Mouse (Mus musculus) retina, adult 2 months (tissue): ENCODE results near the gene Ccdc96.

Experiments
- DNase-seq: peaks from one replicate; pipeline ENCODE4 v3.0.0-alpha.2; 2012; ENCODE audit warnings: low read depth, low spot score

Gene Ccdc96

DNA sequence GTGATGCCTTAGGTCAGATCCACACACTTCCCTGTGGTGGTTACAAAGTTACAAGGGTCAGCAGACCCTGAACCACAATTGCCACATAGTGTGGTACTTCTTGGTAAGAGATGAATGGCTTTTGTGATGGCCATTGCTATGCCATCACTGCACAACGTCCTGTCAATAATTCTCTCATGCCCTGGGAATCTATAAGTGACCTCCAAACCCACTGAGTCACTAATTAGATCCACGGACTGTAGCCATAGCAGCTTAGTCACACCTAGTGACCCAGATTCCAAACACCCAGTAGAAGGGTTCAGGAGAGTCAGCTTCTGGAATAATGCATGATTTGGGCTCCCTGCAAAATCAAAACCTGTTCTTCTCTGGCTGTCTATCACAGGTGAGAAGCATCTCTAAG, 40.8 kb downstream of the Ccdc96 start:
- DNase-seq: no peak

- DNase-seq: no peak
Observed at GRCm38 (mm10) chr5:36526274-36526673, 41.9 kb downstream of the Ccdc96 start.

- DNase-seq: no peak
Observed at GRCm38 (mm10) chr5:36526921-36527320, 42.5 kb downstream of the Ccdc96 start.

DNA sequence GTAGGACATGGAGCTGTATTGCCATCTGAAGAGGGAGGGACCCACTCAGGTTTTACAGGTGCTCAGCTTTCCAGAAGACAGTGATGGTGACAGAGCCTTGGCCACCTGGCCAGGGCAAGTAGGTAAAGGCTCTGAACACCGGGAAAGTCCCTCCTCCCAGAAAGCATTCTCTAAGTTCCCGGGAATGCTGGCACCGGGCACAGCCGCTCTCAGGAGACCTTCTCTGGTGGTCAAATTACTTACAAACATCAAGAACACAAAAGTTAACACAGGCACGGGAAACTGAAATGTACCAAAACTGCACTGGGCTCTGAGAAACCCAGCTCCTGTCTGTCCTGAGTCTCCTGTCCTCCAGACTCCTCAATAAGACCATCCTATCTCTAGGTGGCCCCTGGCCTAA, 45.3 kb downstream of the Ccdc96 start:
- DNase-seq: no peak

- peak; percentile 71 for DNase-seq
Observed at GRCm38 (mm10) chr5:36530129-36530751, 45.9 kb downstream of the Ccdc96 start.

GRCm38 (mm10) chr5:36534455-36535030, 50.2 kb downstream of the Ccdc96 start:
- no peak for DNase-seq

GRCm38 (mm10) chr5:36535438-36536176, 51.2 kb downstream of the Ccdc96 start:
- no peak for DNase-seq

DNA sequence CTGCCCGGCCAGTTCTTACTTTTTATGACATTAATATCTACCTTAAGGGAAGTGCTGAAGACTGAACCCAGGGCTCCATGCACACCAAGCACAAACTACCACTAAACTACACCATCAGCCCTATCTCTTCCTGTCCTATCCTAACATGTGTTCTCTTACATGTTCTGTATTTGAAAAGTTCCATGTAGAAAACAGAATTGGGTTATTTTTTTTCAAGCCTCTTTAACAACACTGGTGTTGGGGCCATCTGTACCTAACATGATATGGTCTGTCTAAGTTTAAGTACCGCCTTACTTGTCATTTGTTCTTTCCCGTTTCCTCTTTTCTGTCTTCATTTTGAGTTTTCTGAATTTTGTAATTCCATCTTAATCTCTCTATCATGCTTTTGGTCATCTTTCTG, 52.0 kb downstream of the Ccdc96 start:
- no peak for DNase-seq
